Mouse (Mus musculus) stomach, embryonic 14.5 days (tissue): ENCODE data around the gene Hist1h3a. TPM values are rescaled to one million over a fixed set of nuclear protein-coding genes. Genes with fewer than 3 reads are reported as not detected.
"Not testable (repeated sequence)": the region's sequence is repeated elsewhere in the genome, so short reads cannot be mapped to it uniquely, and the experiment has no call there.

Source experiments
- ATAC-seq: fragments of 200-750 bp; cut with Nextera tagmentation; 2 replicates; pipeline ENCODE4 v1.8.0; 2017; ENCODE audit warnings: low read depth, moderate TSS enrichment; ENCODE audit not compliant: insufficient number of reproducible peaks, insufficient read depth, low FRiP score
- H3K27ac ChIP-seq: fragments of 300-500 bp; sonication (generic); 2 replicates; pipeline ENCODE4 v1.5.1; 2014; ENCODE audit warnings: mild to moderate bottlenecking, low read length, moderate library complexity, mixed read lengths
- H3K27me3 ChIP-seq: fragments of 300-500 bp; sonication (generic); 2 replicates; pipeline ENCODE4 v1.6.1; 2014; ENCODE audit warnings: low read length, control low read depth, mixed read lengths; ENCODE audit not compliant: control insufficient read depth, insufficient read depth
- H3K36me3 ChIP-seq: fragments of 300-500 bp; sonication (generic); 2 replicates; pipeline ENCODE4 v1.6.1; 2014; ENCODE audit warnings: mild to moderate bottlenecking, control low read depth, low read length, moderate library complexity, mixed read lengths; ENCODE audit not compliant: control insufficient read depth, insufficient read depth
- H3K4me1 ChIP-seq: fragments of 300-500 bp; sonication (generic); 2 replicates; pipeline ENCODE4 v1.6.1; 2014; ENCODE audit warnings: low read length, control low read depth, mixed read lengths; ENCODE audit not compliant: control insufficient read depth, insufficient read depth
- H3K4me2 ChIP-seq: fragments of 300-500 bp; sonication (generic); replicated peaks from 2 replicates; pipeline ENCODE4 v1.6.1; 2014; ENCODE audit warnings: low read depth, low read length, control low read depth
- H3K4me3 ChIP-seq: fragments of 300-500 bp; sonication (generic); 2 replicates; pipeline ENCODE4 v1.5.1; 2014; ENCODE audit warnings: low read depth, low read length, control low read depth
- H3K9ac ChIP-seq: fragments of 300-500 bp; sonication (generic); replicated peaks from 2 replicates; pipeline ENCODE4 v1.6.1; 2014; ENCODE audit warnings: low read depth, mild to moderate bottlenecking, control low read depth, low read length, moderate library complexity, mixed read lengths
- H3K9me3 ChIP-seq: fragments of 300-500 bp; sonication (generic); 2 replicates; pipeline ENCODE4 v1.6.1; 2016; ENCODE audit warnings: low read depth, low read length, control low read depth; ENCODE audit not compliant: control insufficient read depth
- WGBS: fragments of 180-500 bp; shearing (Covaris S2); extraction: QIAGEN DNeasy Blood & Tissue Kit; methylation state at CpG from one replicate; pipeline ENCODE4 v1.1.7; 2014; 5-methylcytosine and 5-hydroxymethylcytosine counted together
- polyA plus RNA-seq: library from polyadenylated mRNA; unstranded; fragments of >200 nt; fragmentation: Nextera tagmentation; extraction: Ambion mirVana; gene quantifications from 2 replicates; pipeline ENCODE4 v1.2.1, GENCODE M21; 2014

The Hist1h3a gene
- polyA plus RNA-seq, 1 experiment from 2014 or later = 6.5 TPM

GRCm38 (mm10) chr13:23729706-23730105 is 32.5 kb downstream of the Hist1h3a start:
- H3K4me3 ChIP-seq = no peak overlapping the region
- 91% methylated on average over 5 of the region's 5 CpGs for WGBS
- H3K9me3 ChIP-seq = no peaks in the 10 kb centered on the region
- H3K4me2 ChIP-seq = no peak overlapping the region
- no peaks in the 10 kb centered on the region for H3K27me3 ChIP-seq
- H3K9ac ChIP-seq = no peak overlapping the region
- no peak for ATAC-seq
- H3K27ac ChIP-seq = no peak overlapping the region
- no peaks in the 10 kb centered on the region for H3K36me3 ChIP-seq
- no peaks in the 10 kb centered on the region for H3K4me1 ChIP-seq

GRCm38 (mm10) chr13:23729192-23729525 is 33.0 kb downstream of the Hist1h3a start:
- no peak overlapping the region for H3K27ac ChIP-seq
- no peak overlapping the region for H3K9ac ChIP-seq
- H3K9me3 ChIP-seq = no peaks in the 10 kb centered on the region
- WGBS = 90% methylated on average over 9 of the region's 9 CpGs
- no peak for ATAC-seq
- no peaks in the 10 kb centered on the region for H3K36me3 ChIP-seq
- H3K4me3 ChIP-seq = no peak overlapping the region
- H3K4me2 ChIP-seq = no peak overlapping the region
- no peaks in the 10 kb centered on the region for H3K4me1 ChIP-seq
- H3K27me3 ChIP-seq = no peaks in the 10 kb centered on the region

- Histone ChIP-seq H3K9me3 (no peaks in the 10 kb centered on the region), H3K4me2 (no peak overlapping the region), H3K27ac (no peak overlapping the region), H3K36me3 (no peaks in the 10 kb centered on the region), H3K27me3 (no peaks in the 10 kb centered on the region), H3K4me3 (no peak overlapping the region), H3K4me1 (no peaks in the 10 kb centered on the region), H3K9ac (no peak overlapping the region)
- WGBS = 91% methylated on average over 18 of the region's 18 CpGs
- ATAC-seq = no peak
Measured at GRCm38 (mm10) chr13:23728472-23729191, 33.6 kb downstream of the Hist1h3a start.

GRCm38 (mm10) chr13:23725213-23725612 is 37.0 kb downstream of the Hist1h3a start:
- H3K4me2 ChIP-seq = no peak overlapping the region
- no peak overlapping the region for H3K4me3 ChIP-seq
- ATAC-seq = no peak
- no peak overlapping the region for H3K9ac ChIP-seq
- H3K9me3 ChIP-seq = no peaks in the 10 kb centered on the region
- no peaks in the 10 kb centered on the region for H3K27me3 ChIP-seq
- 40% methylated on average over 1 of the region's 1 CpGs for WGBS
- H3K27ac ChIP-seq = no peak overlapping the region
- H3K36me3 ChIP-seq = no peaks in the 10 kb centered on the region
- no peaks in the 10 kb centered on the region for H3K4me1 ChIP-seq

GRCm38 (mm10) chr13:23724239-23724638 is 37.9 kb downstream of the Hist1h3a start:
- Histone ChIP-seq H3K27me3 (no peaks in the 10 kb centered on the region), H3K27ac (no peak overlapping the region), H3K9ac (no peak overlapping the region), H3K4me2 (no peak overlapping the region), H3K4me3 (no peak overlapping the region), H3K9me3 (no peaks in the 10 kb centered on the region), H3K36me3 (no peaks in the 10 kb centered on the region), H3K4me1 (no peaks in the 10 kb centered on the region)
- WGBS = 69% methylated on average over 4 of the region's 4 CpGs
- ATAC-seq = no peak

GRCm38 (mm10) chr13:23717593-23718245 is 44.5 kb downstream of the Hist1h3a start:
- ATAC-seq, H3K27me3 ChIP-seq, H3K36me3 ChIP-seq, H3K4me1 ChIP-seq, H3K9me3 ChIP-seq, H3K9ac ChIP-seq, H3K4me2 ChIP-seq, H3K27ac ChIP-seq, H3K4me3 ChIP-seq: not testable (repeated sequence)
- WGBS = 15% methylated on average over 2 of the region's 2 CpGs

GRCm38 (mm10) chr13:23717176-23717575 is 45.0 kb downstream of the Hist1h3a start:
- no peaks in the 10 kb centered on the region for H3K27me3 ChIP-seq
- H3K9me3 ChIP-seq = no peaks in the 10 kb centered on the region
- no peaks in the 10 kb centered on the region for H3K36me3 ChIP-seq
- 51% methylated on average over 11 of the region's 11 CpGs for WGBS
- no peak for ATAC-seq
- no peak overlapping the region for H3K4me2 ChIP-seq
- H3K27ac ChIP-seq = no peak overlapping the region
- H3K4me3 ChIP-seq = no peak overlapping the region
- H3K9ac ChIP-seq = no peak overlapping the region
- H3K4me1 ChIP-seq = no peaks in the 10 kb centered on the region

GRCm38 (mm10) chr13:23716261-23717042 is 45.7 kb downstream of the Hist1h3a start:
- WGBS = 86% methylated on average over 5 of the region's 5 CpGs
- H3K27ac ChIP-seq = no peak overlapping the region
- no peaks in the 10 kb centered on the region for H3K4me1 ChIP-seq
- H3K36me3 ChIP-seq = no peaks in the 10 kb centered on the region
- H3K9me3 ChIP-seq = no peaks in the 10 kb centered on the region
- no peak overlapping the region for H3K4me3 ChIP-seq
- ATAC-seq = no peak
- no peaks in the 10 kb centered on the region for H3K27me3 ChIP-seq
- H3K9ac ChIP-seq = no peak overlapping the region
- H3K4me2 ChIP-seq = no peak overlapping the region
